Mouse (Mus musculus) megakaryocyte-erythroid progenitor cell, adult 5-6 weeks (primary cell): ENCODE measurements around the gene Arl5b. TPM values are rescaled to one million over a fixed set of nuclear protein-coding genes. Genes with fewer than 3 reads are reported as not detected.

ENCODE experiments used
- ATAC-seq: replicated peaks from 2 replicates; pipeline ENCODE4 v1.8.0; 2016; ENCODE audit warnings: mild to moderate bottlenecking, inconsistent platforms; ENCODE audit not compliant: severe bottlenecking, poor library complexity, low FRiP score, low TSS enrichment
- total RNA-seq, 2 experiments: library from RNA; stranded (forward) in 1 of 2; stranded (reverse) in 1 of 2; fragments of 200-1000, 215-1000 nt in 1 of 2; fragments of >200 nt in 1 of 2; fragmentation: Nextera tagmentation in 1 of 2; gene quantifications; 2 replicates each; pipeline ENCODE4 v1.2.3; 2014 to 2017

The Arl5b gene
- total RNA-seq (2014; fragmentation: Nextera tagmentation) (7.2 and 13.6 TPM in 2 replicates), total RNA-seq (2017) (14.5 and 16.3 TPM in 2 replicates)

DNA sequence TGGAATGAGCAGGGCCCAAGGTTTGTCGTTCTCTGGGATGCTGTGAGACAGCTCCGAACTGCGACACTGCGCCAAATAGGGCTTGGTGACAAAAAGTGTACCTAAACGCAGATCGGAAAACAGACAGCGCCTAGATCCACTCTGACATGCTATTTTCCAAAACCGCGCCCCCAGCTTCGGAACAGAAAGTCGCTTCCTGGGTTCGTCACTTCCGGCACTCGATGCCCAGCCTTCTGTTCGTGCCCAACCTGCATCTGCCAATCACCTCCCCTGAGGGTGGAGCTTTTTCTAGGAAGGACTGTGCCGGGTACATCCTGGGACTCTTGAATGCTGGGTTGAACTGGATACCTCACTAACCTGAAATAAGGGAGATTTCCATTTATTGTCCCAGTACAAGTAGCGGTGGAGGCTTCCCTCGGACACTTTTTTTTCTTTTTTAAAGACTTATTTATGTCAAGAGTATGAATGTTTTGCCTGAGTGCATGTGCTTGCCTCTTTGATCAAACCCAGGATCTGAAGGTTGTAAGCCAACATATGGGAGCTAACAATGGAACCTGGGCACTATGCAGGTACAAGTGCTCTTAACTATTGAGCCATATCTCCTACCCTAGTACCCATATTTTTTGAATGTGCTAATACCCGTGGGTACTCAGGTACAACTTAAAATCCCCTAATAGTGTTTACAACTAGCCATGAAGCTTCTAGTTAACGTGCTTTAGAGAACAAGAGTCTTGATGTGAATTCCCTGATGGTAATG is at the start of gene Arl5b:
Gene Arl5b, plus strand, starts transcription at position 279 of the 757 bp plus-strand sequence.
- ATAC-seq, result peak; percentile 99

GRCm38 (mm10) chr2:15007531-15007930 is 41.7 kb upstream of the Arl5b start:
- no peak for ATAC-seq

GRCm38 (mm10) chr2:15008072-15008471 is 41.1 kb upstream of the Arl5b start:
- ATAC-seq, result no peak

DNA sequence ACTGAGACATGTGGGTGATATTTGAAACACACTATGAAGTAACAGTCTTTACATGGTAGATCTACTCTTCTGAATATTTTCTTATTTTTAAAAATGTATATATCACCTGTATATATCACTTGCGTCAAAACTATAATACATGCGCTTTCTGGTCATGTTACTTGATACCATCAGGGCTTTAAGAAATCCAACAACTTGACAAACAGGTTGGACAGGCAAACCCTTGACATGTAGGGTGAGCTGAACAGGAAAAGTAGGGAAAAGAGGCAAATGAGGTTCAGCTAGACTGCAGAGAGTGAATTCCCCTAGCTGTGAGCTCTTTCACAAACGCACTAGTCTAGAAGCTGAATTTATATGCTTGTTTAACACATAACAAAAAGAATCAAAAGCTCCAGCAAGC is 22.4 kb upstream of the Arl5b start:
- ATAC-seq, result no peak

GRCm38 (mm10) chr2:15027816-15028215 is 21.4 kb upstream of the Arl5b start:
- no peak for ATAC-seq

DNA sequence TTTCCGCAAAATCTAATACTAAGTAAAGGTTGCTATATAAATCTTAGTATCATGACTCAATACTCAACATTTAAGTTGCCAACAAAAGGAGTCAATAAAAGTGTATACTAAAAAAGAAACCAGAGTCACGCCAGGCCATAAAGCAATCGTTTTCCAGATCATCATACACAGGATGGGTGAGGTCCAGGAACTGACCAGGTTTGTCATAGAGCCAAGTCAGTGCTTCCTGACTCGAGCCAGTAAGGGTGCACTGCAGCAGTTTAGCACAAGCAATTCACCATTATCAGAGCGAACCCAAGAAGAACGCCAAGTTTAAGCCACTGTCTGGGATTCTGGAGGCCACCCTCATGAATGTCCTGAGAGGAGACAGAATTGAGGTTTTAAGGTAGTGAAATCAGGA is 10.5 kb upstream of the Arl5b start:
- no peak for ATAC-seq

GRCm38 (mm10) chr2:15040326-15040725 is 8.9 kb upstream of the Arl5b start:
- peak; percentile 86 for ATAC-seq

- peak; percentile 27 for ATAC-seq
These were observed 5.3 kb downstream of the Arl5b start for GRCm38 (mm10) chr2:15054496-15054895.

- peak; percentile 97 for ATAC-seq
These were observed 5.9 kb downstream of the Arl5b start, which contains the start of gene Nsun6 for GRCm38 (mm10) chr2:15054945-15055637. Gene Nsun6, minus strand, starts transcription at chr2:15055069.

DNA sequence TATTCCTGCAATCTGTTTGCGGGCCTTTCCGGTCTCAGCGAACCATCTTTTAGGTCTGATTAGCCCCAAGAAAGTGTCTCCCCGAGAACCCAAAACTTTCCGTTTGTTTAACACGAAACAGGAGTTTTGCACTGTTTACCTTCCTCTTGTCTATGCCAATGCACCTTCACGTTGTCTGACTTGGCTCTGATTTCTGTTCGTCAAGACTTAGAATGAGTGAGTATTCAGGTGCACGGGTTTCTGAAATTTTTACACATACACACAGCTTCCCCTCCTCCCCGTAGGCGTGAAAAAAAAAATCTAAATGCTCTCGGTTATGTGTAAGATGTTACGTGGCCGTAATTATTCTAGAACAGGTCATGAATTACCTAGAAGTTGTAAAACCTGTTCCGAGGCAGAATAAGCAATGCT is 6.6 kb downstream of the Arl5b start:
- peak; percentile 16; the same call in 1 of the 2 replicates for ATAC-seq

DNA sequence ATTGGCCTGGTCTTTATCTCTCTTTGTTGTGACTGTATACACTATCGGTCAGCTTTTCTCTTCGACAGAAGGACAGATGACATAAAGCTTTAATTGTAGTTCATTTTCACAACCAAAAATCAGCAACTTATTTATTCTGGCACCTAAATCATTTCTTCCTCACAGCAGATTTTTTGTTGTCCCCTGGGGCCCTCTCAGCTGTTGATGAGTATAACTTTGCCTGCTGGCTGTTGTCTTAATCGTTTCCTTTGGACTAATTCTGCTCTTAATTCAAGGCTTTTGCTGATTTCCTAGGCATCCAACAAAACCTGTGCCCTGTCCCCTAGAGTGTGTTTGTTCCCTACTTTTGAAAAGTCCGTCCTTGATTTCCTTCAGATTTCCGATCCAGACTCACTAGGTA is 9.0 kb downstream of the Arl5b start:
- ATAC-seq, result no peak

DNA sequence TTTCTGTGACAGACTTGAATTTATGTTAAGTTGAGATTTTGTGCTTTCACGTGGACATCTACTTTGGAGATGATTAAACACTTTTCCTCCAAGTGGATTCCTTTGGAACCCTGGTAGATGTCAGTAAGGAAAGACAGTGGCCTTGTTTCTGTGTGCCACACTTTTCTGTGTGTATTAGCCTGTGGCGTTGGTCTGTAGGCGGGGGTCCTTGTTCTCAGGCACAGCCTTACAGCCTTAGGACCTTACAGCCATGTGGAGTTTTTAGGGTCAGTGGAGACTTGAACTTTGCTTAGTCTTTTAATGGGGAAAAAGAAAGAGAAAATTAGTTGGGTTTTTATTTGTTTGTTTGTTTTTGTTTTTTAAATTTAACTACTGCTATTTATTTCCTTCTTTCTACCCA is 11.7 kb downstream of the Arl5b start:
- no peak for ATAC-seq

DNA sequence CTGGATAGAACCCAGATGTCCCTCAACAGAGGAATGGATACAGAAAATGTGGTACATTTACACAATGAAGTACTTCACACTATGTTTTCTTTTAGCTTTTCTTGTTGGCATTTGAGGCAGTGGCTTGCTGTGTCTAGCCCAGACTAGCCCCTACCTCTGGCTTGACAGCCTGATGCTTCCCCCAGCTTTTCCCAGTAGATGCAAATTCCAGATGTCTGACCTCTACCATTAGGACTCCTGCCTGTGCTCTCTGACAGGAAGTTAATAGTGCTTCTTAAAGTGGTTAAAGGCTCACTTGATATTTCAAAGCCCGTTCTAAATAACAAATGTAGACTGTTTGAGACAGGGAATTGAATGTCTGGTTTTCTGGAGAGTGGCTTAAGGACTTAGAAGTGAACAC is 14.6 kb downstream of the Arl5b start:
- ATAC-seq, result no peak

GRCm38 (mm10) chr2:15064380-15065269 is 15.4 kb downstream of the Arl5b start:
- no peak for ATAC-seq

GRCm38 (mm10) chr2:15065447-15065846 is 16.3 kb downstream of the Arl5b start:
- no peak for ATAC-seq

- ATAC-seq, result no peak
These were observed 17.9 kb downstream of the Arl5b start for GRCm38 (mm10) chr2:15067091-15067490.

DNA sequence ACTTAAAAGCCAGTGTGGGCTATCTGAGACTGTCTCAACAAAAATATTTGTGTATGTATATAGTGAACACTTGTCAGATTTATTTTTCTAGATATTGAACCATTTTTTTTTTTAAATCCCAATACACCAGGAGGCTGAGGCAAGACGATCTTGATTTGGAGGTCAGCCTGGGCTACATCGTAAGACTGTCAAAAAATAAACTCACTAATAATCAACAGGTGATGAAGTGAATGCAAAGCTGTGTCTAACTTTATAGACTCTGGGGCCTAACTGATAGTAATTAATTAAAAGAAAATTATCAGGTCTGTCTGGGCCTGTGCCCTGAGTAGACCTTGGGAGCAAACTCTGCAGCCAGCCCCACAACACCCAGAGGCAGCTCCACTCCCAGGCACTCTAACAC is 34.5 kb downstream of the Arl5b start:
- no peak for ATAC-seq

GRCm38 (mm10) chr2:15087308-15087707 is 38.1 kb downstream of the Arl5b start:
- ATAC-seq, result no peak

DNA sequence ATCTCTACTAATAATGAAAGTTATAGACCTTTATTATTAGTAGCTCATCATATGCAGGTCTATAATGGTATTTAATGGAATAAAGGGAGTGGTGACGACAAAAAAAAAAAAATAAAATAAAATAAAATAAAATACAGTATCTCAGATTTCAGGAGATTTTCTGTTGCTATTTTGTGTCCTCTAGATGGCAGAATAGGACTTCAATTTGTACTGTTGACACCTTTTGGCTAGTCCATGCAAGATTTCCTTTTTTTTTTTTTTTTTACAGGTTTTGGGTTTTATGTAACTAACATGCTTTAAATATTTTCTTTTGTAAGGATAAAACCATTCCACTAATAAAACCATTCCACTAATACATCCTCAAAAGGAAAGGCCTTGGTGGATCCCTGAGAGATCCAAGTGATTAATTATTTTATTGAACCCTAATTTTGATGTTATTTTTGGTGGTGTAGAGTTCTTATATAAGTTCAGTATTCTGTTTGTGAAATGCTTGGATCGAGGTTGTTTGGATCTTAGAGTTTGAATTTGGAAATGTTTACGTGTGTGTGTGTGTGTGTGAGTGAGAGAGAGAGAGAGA is 47.4 kb downstream of the Arl5b start:
- ATAC-seq, result peak; percentile 77

- no peak for ATAC-seq
These were observed 55.2 kb downstream of the Arl5b start for GRCm38 (mm10) chr2:15104386-15104785.
